15 mouse cellular contexts compared by ENCODE assay signal in genomic region chr14:73370078-73370670, GRCm38 (mm10). TPM values are rescaled to one million over a fixed set of nuclear protein-coding genes. Genes with fewer than 3 reads are reported as not detected.
A peak's percentile ranks its signal among the peaks of the same experiment; 100 is the strongest.
DNase-seq lines count a peak whose midpoint lies in the region; ATAC-seq and TF ChIP-seq lines count a peak whose summit lies in the region.
"Had no signal": no experiment of that assay in that cellular context is flagged by ENCODE, and none has a peak within 500 bp of the region (broad histone marks: within the 10 kb centered on the region; RNA-seq: fewer than 3 reads in every experiment).

No protein-coding gene starts in this region.

- no peaks in the 10 kb centered on the region for H3K27me3 ChIP-seq in cerebellum, adult 2 months (ENCODE audit: control insufficient read depth, insufficient read depth, low read length)
- H3K27me3 ChIP-seq in kidney, embryonic 16.5 days (ENCODE audit: insufficient read depth, low read length): no peaks in the 10 kb centered on the region
- H3K27me3 ChIP-seq in liver, embryonic 13.5 days: no peaks in the 10 kb centered on the region
- H3K27me3 ChIP-seq: forebrain, embryonic 12.5 days; lung, embryonic 15.5 days; midbrain, embryonic 12.5 days had no signal

- peaks cover 31% of the 10 kb centered on the region for H3K36me3 ChIP-seq in kidney, embryonic 16.5 days (ENCODE audit: insufficient read depth, low read length)
- peaks cover 60% of the 10 kb centered on the region for H3K36me3 ChIP-seq in liver, embryonic 13.5 days

- WGBS in cerebellum, adult 2 months: 15% methylated on average over 11 of the region's 11 CpGs
- WGBS in kidney, embryonic 16.5 days: 76% methylated on average over 11 of the region's 11 CpGs
- 37% methylated on average over 11 of the region's 11 CpGs for WGBS in liver, embryonic 13.5 days (ENCODE audit: insufficient replicate concordance)

- TF ChIP-seq POLR2A in cerebellum, adult 2 months (IDR thresholded peaks at IDR 0.05; ENCODE audit: borderline replicate concordance, insufficient read depth, low read length): no peak

- no peak for DNase-seq in cerebellum, adult 2 months
- no peak for DNase-seq in cerebellum, postnatal 14 days
- DNase-seq in kidney, adult 11 months: no peak
- DNase-seq in brain, adult 2 months (ENCODE audit: low read depth, low spot score): peak; percentile 32
- no peak for DNase-seq in liver, embryonic 13.5 days
- no peak for DNase-seq in frontal cortex, postnatal 25 days (ENCODE audit: low spot score in 2 of 2)
- DNase-seq in right cerebral cortex, postnatal 25 days: no peak
- DNase-seq: adrenal gland, postnatal 10 days; embryo, embryonic 11 days; gastrocnemius, postnatal 10 days; heart, postnatal 14 days had no signal

- TF ChIP-seq CTCF in cerebellum, adult 2 months (IDR thresholded peaks at IDR 0.05; ENCODE audit: borderline replicate concordance, insufficient read depth, low read depth, low read length): no peak

- peak overlapping the region; percentile 4 for H3K4me3 ChIP-seq in cerebellum, adult 2 months (replicated peaks; ENCODE audit: insufficient read depth, low read depth, low read length)
- no peak overlapping the region for H3K4me3 ChIP-seq in kidney, embryonic 16.5 days (ENCODE audit: low read length)
- no peak overlapping the region for H3K4me3 ChIP-seq in liver, embryonic 13.5 days (replicated peaks)
- H3K4me3 ChIP-seq: forebrain, embryonic 12.5 days; lung, embryonic 15.5 days; midbrain, embryonic 12.5 days had no signal

- H3K9me3 ChIP-seq in kidney, embryonic 16.5 days (ENCODE audit: low read length): no peaks in the 10 kb centered on the region
- no peaks in the 10 kb centered on the region for H3K9me3 ChIP-seq in liver, embryonic 13.5 days (replicated peaks)
- H3K9me3 ChIP-seq: forebrain, embryonic 12.5 days; lung, embryonic 15.5 days; midbrain, embryonic 12.5 days had no signal

- H3K4me2 ChIP-seq in kidney, embryonic 16.5 days (replicated peaks; ENCODE audit: low read depth, low read length): no peak overlapping the region
- H3K4me2 ChIP-seq in liver, embryonic 13.5 days: 0 out of 2 replicates have a peak overlapping the region, but pooled peaks have one; percentile 5
- H3K4me2 ChIP-seq: forebrain, embryonic 12.5 days; lung, embryonic 15.5 days; midbrain, embryonic 12.5 days had no signal

- no peak overlapping the region for H3K9ac ChIP-seq in kidney, embryonic 16.5 days (replicated peaks; ENCODE audit: low read length)
- no peak overlapping the region for H3K9ac ChIP-seq in liver, embryonic 13.5 days
- H3K9ac ChIP-seq: forebrain, embryonic 12.5 days; lung, embryonic 15.5 days; midbrain, embryonic 12.5 days had no signal

- ATAC-seq in kidney, embryonic 16.5 days (ENCODE audit: low FRiP score, low TSS enrichment): no peak
- ATAC-seq in liver, embryonic 13.5 days (ENCODE audit: low read depth): peak; percentile 70

- peaks cover 23% of the 10 kb centered on the region; the same call in 1 of the 2 replicates for H3K4me1 ChIP-seq in cerebellum, adult 2 months (ENCODE audit: control insufficient read depth, insufficient read depth, low read length)
- peaks cover 40% of the 10 kb centered on the region for H3K4me1 ChIP-seq in kidney, embryonic 16.5 days (ENCODE audit: insufficient read depth, low read length)
- H3K4me1 ChIP-seq in liver, embryonic 13.5 days (replicated peaks): peaks cover 52% of the 10 kb centered on the region
- H3K4me1 ChIP-seq: forebrain, embryonic 12.5 days had no signal

- H3K27ac ChIP-seq in cerebellum, adult 2 months (ENCODE audit: insufficient read depth, low read length): peak overlapping the region; percentile 50
- peak overlapping the region; percentile 47; the same call in 1 of the 2 replicates for H3K27ac ChIP-seq in kidney, embryonic 16.5 days (ENCODE audit: low read length)
- no peak overlapping the region for H3K27ac ChIP-seq in liver, embryonic 13.5 days
- H3K27ac ChIP-seq: forebrain, embryonic 12.5 days; lung, embryonic 15.5 days; midbrain, embryonic 12.5 days had no signal

RNA-seq across cellular contexts. Expression of gene Itm2b, which starts 14.9 kb away (rescaled TPM):
- polyA plus RNA-seq in cerebellum, adult 2 months (2012; rRNA removed): 1,793 and 1,993 TPM in 2 replicates
- 1,091 and 1,137 TPM in 2 replicates for polyA plus RNA-seq in kidney, embryonic 16.5 days (2015; fragmentation: Nextera tagmentation; extraction: Ambion mirVana)
- polyA plus RNA-seq in liver, embryonic 13.5 days (2015; fragmentation: Nextera tagmentation; extraction: Ambion mirVana): 405 and 461 TPM in 2 replicates

RNA-seq across cellular contexts. Expression of gene Rb1, which starts 44.6 kb away (rescaled TPM):
- 21.2 and 22.4 TPM in 2 replicates for polyA plus RNA-seq in cerebellum, adult 2 months (2012; rRNA removed)
- 25.4 and 28.1 TPM in 2 replicates for polyA plus RNA-seq in kidney, embryonic 16.5 days (2015; fragmentation: Nextera tagmentation; extraction: Ambion mirVana)
- 16.6 and 18.5 TPM in 2 replicates for polyA plus RNA-seq in liver, embryonic 13.5 days (2015; fragmentation: Nextera tagmentation; extraction: Ambion mirVana)
